Mouse (Mus musculus): ENCODE measurements at regions not wholly inside any gene's neighbourhood (a gene's known extent, or its start where the extent isn't known, plus 50 kb on each side); places are given as distances from the start of the nearest gene placed in this dataset.

DNA sequence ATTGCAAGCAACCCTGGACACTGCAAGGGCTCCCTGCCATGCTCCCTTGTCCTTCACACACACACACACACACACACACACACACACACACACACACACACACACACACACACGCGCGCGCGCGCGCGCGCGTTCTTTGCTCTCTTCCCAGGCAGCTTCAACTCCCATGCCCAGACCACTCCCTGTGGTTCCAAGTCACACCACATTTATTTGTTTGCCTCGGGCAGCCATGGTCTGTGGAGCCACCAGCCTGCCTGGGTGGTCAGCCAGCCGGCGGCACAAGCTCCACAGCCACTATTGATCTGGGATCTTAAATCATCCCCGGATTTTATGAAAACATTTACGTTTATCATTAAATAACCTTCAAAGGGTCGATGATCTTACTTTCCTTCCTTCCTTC lies 440.0 kb downstream of the Zfp536 start:
- no peak for ATAC-seq (ENCODE audit: poor library complexity, severe bottlenecking)

DNA sequence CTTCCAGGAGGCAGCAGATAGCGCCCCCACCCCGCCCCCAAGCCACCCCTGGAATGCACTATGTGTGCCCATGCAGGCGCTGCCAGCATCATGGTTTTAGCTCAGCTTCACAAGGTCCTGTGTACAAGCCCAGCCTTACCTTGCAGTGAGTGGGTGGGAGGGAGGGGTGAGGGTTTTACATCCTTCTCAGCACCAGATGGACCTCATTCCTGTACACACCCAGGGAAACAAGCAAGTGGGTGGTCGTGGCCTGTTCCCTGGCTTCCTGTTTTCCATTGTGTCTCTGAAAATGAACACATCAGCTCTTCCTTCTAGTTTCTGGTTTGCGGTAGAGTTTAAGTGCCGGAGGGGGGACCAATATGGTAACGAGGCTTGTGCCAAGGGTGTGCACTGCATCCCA lies 438.2 kb downstream of the Zfp536 start:
- no peak for ATAC-seq (ENCODE audit: poor library complexity, severe bottlenecking)

DNA sequence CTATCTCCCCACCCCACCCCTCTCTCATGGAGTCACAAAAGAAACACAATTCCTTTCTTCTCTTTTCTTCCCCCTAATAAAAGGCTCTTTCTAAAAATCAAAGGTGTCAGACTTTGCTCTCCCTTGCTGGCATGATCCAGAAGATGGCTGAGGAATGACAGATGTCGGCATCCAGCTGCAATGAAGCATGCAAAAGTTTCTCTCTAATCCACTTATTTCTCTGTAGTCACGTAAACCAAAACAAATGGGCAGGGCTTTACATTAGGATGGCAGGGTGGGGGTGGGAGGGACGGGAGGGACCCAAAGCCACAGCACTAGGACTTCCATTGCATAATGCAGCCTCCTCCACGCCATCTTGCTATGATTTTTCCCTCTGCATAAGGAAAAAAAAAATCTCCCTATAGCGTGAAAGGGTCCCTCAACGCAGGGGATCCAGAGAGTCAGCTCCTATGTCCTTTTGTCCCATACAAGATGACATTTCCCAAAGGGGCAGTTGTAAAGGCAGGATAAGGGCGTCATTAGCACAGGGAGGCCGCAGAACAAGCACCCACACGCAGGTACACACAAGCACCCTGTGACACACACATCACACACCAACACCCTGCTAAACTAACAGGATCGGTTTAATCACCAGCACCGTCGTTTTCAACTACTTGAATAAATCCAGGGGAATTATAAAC lies 437.1 kb downstream of the Zfp536 start:
- no peak for ATAC-seq (ENCODE audit: poor library complexity, severe bottlenecking)

DNA sequence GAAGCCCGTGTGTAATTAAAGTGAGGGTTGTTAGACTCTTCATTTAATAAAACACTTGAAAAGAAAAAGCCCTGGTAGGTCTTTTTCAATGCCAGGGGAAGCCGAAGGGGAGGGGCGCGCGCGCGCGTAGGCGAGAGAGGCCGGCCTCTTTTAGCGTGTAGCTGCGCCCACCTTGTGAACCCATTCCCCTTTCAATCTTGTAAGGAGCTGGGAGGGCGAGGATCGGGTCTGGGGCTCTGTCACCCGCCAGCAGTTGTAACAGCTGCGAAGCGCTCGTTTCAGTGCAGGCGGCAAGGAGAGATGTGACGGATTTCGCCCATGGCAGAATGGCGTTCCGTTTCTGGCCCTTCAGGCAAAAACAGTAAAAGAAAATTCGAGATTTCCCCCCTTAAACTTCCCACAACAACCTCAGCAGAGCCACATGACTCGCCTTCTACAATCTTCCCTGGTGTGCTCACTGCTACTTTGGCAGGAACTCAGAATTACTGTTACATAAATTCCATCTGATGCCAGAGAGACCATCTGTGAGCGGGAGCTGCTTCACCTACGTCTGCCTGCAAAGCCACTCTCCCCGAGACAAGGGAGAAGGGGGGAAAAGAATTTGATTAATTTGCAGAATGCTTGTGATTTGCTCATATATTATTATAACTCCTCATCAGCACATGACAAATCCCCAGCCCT lies 436.4 kb downstream of the Zfp536 start:
- ATAC-seq (ENCODE audit: poor library complexity, severe bottlenecking): no peak

DNA sequence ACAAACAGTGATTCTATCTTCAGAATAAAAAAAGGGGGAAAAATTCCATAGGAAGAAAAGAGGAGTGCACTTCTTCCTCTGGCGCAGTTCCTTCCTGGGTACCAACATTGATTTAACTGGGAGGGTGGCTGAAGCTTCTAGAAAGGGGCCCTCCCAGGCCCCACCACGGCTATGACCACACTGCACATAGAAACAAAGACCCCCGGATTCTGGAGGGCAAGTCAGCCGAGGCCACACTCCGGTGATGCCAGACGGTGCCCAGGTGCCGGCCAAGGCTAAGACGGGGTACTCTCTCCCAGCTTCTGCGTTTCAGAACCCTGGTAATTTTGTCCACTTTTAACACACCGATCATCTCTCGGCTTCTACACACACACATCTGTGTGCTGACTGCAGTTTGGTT lies 435.8 kb downstream of the Zfp536 start:
- no peak for ATAC-seq (ENCODE audit: poor library complexity, severe bottlenecking)

DNA sequence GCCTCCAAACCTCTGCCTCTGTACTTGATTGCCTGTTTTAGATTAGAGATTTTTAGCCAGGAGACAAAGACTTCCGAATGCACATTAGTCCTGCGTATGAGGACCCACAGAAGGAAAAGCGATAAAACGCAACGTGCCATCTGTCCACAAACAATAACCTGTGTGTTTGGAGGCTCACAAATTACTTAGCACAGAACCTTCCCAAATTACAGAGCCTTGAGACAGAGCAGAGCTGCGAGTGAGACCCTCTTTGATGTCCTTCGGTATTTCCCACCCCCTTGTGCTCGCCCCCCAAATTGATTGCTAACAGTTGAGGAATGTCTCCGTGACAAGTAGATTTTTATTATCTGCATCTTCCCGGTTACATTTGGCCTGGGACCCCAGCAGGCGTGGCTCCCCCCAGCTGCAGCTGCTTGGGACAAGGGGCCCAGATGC lies 435.4 kb downstream of the Zfp536 start:
- no peak for ATAC-seq (ENCODE audit: poor library complexity, severe bottlenecking)

DNA sequence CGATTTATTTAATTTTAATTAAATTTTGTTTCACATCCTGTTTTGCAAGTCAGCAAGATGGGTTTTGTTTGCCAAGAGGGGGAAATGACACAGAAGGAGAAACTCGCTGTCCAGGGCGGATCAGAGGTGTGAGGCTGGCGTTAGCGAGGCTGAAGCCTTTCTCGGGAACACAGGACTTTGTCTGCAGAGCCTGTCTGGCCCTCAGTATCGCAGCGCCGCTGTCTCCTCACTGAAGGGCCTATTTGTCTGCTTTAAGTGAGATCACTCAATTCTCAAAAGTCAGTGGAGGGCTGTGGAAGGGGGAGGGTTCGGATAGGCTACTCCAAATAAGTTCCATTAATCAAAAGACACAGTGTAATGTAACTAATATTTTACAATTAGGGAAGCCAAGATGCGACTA lies 430.8 kb downstream of the Zfp536 start:
- no peak for ATAC-seq (ENCODE audit: poor library complexity, severe bottlenecking)

DNA sequence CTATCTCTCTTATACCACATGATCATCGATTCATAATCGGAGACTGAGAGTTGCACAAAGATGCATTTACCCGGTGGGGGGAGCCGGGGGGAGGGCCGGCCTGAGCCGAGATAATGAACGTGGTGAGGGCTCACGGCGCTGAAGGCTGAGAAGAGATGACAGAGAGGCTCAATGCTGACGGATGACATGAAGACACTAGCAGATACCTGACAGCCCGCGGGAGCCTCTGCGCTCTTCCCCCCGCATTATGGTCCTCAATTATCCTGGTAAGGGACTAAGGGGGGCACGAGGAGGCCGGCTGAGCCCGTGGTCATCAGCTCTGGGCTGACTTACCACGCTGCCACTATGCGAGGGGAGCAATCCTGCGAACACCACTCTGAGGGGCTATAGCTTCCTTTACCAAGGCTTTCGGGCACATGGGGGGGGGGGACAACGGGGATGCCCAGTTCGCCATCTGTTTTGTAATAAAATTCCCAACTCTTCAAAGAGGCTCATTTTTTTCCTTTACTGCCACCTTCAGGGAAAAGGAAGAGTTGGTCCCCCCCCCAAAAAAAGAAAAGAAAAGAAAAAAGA lies 430.3 kb downstream of the Zfp536 start:
- no peak for ATAC-seq (ENCODE audit: poor library complexity, severe bottlenecking)

DNA sequence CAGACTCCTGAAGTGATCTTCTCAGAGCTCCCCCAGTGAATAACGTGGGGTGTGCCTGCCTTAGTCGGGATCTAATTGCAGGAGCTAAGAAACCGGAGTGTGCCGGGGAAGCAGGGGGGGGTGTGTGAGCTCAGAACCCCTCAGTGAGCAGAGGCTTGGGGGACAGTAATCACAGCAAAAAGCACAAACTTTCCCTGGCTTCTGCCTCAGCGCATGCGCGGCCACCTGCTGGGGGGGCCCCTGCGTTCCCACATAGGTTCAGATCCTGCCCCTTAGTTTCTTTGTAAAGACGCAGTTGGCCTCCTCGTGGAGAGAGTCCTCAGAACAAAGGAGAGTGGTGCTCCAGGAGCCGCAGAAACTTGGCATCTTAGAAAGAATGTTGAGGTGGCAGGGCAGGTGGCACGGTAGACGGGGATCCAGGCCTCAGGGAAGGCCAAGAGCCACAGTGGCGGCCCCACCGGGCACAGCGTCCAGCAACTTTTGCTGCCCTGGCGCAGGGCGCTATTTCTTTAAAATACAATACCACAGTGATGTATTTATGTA lies 429.7 kb downstream of the Zfp536 start:
- ATAC-seq (ENCODE audit: poor library complexity, severe bottlenecking): no peak

DNA sequence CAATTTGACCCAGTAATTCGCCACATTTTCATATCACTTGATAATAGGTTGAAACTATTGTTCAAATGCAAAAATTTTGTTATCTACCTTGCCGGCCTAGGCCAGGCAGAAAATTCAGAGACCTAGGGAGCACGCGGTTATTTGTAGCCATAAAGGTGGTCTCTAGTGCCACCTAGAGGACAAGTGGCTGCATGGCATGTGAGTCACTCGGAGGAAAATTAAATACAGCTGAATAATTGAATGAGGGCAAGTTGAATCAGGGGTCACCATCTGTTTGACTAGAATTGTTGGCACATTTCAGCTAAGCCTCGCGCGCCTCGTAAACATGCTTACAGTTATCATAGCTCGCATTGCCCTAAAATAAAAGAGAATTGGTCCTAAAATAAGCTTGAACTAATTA lies 427.4 kb downstream of the Zfp536 start:
- no peak for ATAC-seq (ENCODE audit: poor library complexity, severe bottlenecking)

DNA sequence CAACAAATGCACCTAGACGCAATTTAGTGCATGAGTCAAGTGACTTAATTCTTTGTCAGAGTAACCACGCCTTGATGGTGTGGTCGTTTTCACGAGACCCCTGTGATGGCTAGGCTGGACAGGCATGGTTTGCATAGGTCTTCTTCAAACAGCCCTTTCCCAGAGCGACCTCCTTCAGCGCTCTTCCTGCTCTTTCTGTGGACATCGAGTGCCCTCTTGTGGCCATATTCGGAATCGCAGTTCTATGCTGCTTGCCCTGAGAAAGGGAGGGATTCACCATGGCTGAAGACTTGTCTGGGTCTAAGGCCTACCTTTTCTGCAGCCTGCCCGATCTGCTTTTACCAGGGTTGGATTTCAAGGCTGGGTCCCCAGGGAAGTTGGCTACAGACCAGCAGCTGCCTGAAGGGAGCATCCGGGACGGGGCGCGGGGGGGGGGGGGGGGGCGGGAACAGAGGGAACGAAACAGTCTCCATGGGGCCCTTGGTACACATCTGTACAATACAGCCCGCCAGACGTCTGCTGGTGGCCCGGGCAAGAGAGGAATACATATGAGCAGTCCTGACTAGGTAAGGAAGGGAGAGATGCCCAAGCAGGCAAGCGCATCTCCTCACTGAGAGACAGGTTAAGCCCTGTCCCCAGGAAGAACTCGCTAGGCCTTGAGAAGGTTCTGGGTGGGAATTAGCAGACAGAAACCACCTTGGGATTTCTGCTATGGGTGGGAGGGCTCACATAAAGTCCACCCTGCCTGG lies 415.6 kb downstream of the Zfp536 start:
- peak; percentile 67 for ATAC-seq (ENCODE audit: poor library complexity, severe bottlenecking)

DNA sequence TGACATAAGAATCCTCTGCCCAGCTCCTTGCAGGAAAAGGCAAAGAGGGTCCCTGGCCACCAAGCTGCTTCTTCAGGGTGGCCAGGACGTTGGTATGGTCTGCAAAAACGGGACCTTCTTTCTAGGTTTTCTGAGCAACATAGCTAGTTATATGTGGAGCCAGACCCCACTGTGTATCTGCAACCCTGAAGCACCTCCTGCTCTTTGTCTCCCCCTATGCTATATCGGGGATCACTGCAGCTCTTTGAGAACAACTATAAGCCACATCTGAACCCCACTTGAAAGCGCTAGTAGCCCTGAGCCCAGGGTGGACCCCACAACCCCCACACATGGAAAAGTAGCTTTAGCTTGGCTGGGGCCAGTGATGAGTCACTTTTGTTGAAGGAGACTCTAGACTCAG lies 414.9 kb downstream of the Zfp536 start:
- no peak for ATAC-seq (ENCODE audit: poor library complexity, severe bottlenecking)

DNA sequence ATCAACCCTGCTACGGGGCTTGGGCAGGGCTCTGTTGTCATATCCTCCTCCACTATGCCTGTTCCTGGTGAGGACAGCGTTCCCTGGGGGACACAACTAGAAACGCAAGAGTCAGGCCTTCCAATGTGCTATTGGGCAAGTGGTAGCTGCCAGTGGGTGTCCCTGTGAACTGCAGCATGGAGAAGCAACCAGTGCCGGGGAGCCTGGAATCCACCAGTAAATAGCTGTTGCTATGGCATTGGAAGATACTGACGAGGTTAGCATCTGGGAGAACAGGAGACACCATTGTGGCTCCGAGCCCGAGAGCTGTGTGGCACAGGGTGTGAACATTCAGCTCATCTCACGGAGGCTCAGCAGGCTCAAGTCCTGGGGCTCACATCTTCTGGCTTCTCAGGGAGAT lies 414.0 kb downstream of the Zfp536 start:
- no peak for ATAC-seq (ENCODE audit: poor library complexity, severe bottlenecking)

DNA sequence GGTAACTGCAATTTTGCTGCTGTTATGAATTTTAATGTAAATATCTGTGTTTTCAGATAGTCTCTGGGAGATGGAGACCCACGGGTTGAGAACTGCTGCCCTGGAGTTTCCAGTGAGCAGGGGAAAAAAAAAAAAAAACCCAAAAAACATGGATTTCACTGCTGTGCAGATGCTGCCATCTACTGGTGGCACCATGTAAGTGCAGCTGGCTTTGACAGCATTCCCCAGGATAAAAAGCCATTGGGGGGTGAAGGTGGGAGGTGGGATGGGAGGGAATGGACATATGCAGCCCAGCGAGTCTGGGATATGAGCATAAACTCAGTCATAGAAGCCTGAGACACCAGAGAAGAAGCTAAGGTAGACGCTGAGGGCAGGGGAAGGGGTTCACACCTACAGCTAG lies 413.3 kb downstream of the Zfp536 start:
- no peak for ATAC-seq (ENCODE audit: poor library complexity, severe bottlenecking)

DNA sequence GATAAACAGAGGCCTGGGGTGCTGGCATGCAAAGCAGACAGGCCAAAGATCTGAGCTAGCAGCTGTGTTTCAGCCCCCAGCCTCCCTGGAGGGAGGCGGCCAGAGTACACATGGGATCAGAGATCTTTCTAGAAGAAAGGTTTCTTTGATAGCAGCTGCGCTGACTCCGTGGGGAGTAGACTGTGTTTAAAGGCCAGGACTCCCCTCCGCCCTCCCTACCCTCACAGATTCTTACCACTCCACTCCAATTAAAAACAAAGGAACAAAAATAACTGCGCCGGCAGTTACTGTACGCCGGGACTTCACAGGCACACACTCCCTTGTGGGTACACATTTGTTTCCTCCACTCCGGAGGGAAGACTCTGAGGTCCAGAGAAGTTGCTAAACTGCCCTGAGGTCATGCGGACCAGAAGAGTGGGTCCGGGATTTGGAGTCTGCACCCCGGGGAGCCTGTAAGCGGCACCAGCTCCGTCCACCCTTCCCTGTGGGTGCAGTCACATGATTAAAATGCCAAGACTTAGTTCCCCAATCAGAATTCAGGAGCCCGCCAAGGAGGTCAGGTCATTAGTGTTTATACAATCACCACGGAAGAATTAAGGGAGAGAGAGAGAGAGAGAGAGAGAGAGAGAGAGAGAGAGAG lies 411.5 kb downstream of the Zfp536 start:
- ATAC-seq (ENCODE audit: poor library complexity, severe bottlenecking): no peak

DNA sequence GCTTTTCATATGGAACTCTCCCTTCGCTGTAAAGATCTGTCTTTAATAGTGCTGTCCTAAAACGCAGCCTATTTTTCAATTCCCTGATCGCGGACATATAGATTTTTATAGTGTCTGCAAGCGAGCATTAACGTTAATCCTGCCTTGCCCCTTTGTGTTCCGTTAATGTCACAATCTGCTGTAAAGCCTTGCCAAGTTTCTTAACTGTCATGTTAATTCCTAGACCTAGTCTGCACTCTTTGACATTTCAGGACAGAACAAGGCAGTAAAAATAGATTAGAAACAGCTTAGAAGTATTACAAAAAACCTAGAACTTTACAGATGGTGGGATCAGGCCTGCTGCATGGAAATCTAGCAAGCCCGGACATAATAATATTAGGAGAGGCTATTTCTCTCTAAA lies 410.6 kb downstream of the Zfp536 start:
- ATAC-seq (ENCODE audit: poor library complexity, severe bottlenecking): no peak

DNA sequence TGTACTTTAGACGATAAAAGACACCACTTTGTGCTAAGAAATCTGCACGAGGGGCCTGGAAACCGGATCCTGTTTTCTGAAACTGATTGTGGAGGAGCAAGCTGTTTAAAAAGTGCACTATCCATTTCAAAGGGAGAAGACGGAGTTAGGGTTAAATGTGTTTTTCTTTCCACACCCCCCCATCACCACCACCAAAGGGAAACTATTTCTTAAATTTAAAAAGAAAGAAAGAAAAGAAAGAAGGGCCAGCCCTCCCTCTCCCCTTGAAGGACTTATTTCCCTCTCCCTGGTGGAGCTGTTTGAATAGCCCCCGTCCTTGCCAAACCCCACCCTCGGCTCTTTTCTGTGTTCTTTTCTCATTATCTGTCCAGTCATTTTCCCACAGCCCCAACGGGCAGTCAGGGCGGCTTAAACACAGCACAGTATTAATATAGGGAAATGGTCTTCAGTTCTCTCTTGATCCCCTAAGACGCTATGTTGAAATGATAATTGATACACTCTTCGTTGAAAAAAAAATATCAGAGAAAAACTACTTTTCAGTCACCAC lies 409.7 kb downstream of the Zfp536 start:
- no peak for ATAC-seq (ENCODE audit: poor library complexity, severe bottlenecking)

DNA sequence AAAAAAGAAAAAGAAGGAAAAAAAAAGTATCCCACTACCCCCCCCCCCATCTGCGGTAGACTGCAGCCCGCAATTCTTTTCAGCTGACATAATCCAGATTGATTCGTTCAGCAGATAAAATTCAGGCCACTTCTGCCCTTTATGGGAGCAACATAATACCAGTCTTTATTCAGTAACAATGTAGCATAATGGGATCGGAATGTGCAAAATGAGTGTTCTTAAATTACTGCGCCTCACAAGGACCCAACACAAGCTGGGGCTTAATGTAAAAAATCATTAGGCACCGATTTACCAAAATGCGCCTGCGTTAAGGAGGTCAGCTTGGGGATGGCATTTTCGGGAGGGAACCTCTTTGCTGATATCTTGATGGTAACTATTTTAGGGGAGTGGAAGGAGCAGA lies 409.2 kb downstream of the Zfp536 start:
- ATAC-seq (ENCODE audit: poor library complexity, severe bottlenecking): no peak

DNA sequence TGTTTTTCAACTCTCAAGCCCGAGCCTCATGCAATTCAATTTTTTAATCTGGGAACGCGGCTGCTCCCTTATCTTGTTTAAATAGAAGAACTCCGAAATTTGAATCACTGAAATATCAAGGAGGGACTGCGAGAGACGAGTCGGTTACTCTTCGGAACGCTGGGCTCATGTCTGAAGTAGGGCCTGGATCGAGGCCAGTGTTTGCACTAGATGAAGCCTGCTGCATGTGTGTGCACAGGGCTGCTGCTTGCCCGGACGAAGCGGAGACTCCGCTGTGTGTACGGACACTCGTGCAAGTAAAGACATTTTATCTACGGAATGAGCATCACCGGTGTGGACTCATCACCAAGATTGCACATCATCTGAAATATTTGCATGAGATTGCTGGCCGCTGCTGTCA lies 407.4 kb downstream of the Zfp536 start:
- ATAC-seq (ENCODE audit: poor library complexity, severe bottlenecking): no peak

DNA sequence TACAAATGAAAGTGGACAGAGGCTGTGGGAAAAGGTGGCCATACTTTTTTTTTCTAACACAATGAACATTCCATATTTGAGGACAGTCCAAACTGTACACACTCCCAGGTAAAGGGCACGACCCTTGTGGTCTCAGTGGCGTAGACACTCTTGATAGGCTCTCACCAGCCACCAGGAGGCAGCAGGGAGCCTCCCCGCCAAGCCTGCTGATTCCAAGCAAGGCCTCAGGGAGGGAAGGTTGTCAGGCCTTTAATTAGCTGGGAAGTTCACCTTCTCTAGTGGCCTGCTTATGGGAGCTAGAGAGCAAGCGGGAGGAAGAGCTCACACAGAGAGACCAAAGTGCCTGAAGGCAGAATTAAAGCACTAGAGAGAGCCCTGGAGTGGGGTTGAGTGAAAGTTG lies 403.7 kb downstream of the Zfp536 start:
- ATAC-seq (ENCODE audit: poor library complexity, severe bottlenecking): no peak

DNA sequence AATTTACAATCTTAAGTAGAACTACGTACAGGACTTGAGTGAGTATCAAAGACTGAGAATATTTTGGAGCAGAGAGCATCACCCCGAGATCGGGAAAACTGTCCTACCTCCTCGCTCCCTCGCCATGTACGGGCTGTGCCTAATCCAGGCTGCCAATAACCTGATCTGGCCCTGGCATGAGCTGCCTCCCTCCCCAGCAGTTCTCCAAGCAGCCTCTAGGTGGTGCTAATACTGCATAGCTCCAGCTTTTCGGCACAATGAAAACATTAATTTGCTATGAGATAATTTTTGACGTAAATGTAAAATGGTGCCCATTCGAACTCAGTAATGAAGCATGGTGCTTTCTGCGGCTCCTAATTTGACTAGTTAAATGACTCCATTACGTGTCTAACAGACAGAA lies 399.6 kb downstream of the Zfp536 start:
- ATAC-seq (ENCODE audit: poor library complexity, severe bottlenecking): peak; percentile 77

Data from megakaryocyte, adult 5-6 weeks (primary cell).